Mouse (Mus musculus): ENCODE measurements around the gene Ugt1a2. TPM values are rescaled to one million over a fixed set of nuclear protein-coding genes. Genes with fewer than 3 reads are reported as not detected.

Gene Ugt1a2
- polyA plus RNA-seq, 1 experiment from 2014 or later, result not detected

GRCm38 (mm10) chr1:88215466-88216380 is 15.3 kb downstream of the Ugt1a2 start:
- Histone ChIP-seq H3K4me2 (ENCODE audit: low read length) (no peak overlapping the region), H3K9me3 (replicated peaks; ENCODE audit: control insufficient read depth, low read length) (peaks cover 48% of the 10 kb centered on the region), H3K27me3 (replicated peaks; ENCODE audit: control insufficient read depth, insufficient read depth, low read length) (no peaks in the 10 kb centered on the region), H3K36me3 (ENCODE audit: control insufficient read depth, insufficient read depth, low read length) (no peaks in the 10 kb centered on the region), H3K9ac (ENCODE audit: low read length) (no peak overlapping the region), H3K4me1 (ENCODE audit: control insufficient read depth, insufficient read depth, low read length) (no peaks in the 10 kb centered on the region), H3K27ac (ENCODE audit: low read depth, low read length) (no peak overlapping the region), H3K4me3 (ENCODE audit: low read depth, low read length) (no peak overlapping the region)
- DNase-seq (ENCODE audit: low spot score) (peak; percentile 5), ATAC-seq (no peak)
- WGBS, result 72% methylated on average over 10 of the region's 10 CpGs

GRCm38 (mm10) chr1:88216551-88216950 is 16.1 kb downstream of the Ugt1a2 start:
- WGBS, result 57% methylated on average over 2 of the region's 2 CpGs
- H3K4me3 ChIP-seq (ENCODE audit: low read depth, low read length), result no peak overlapping the region
- H3K27me3 ChIP-seq (replicated peaks; ENCODE audit: control insufficient read depth, insufficient read depth, low read length), result no peaks in the 10 kb centered on the region
- H3K9ac ChIP-seq (ENCODE audit: low read length), result no peak overlapping the region
- H3K4me1 ChIP-seq (ENCODE audit: control insufficient read depth, insufficient read depth, low read length), result no peaks in the 10 kb centered on the region
- H3K9me3 ChIP-seq (replicated peaks; ENCODE audit: control insufficient read depth, low read length), result peaks cover 45% of the 10 kb centered on the region
- DNase-seq (ENCODE audit: low spot score) (peak; percentile 2), ATAC-seq (no peak)
- no peak overlapping the region for H3K27ac ChIP-seq (ENCODE audit: low read depth, low read length)
- no peaks in the 10 kb centered on the region for H3K36me3 ChIP-seq (ENCODE audit: control insufficient read depth, insufficient read depth, low read length)
- H3K4me2 ChIP-seq (ENCODE audit: low read length), result no peak overlapping the region

- Histone ChIP-seq H3K27me3 (replicated peaks; ENCODE audit: control insufficient read depth, insufficient read depth, low read length) (no peaks in the 10 kb centered on the region), H3K4me1 (ENCODE audit: control insufficient read depth, insufficient read depth, low read length) (no peaks in the 10 kb centered on the region), H3K4me3 (ENCODE audit: low read depth, low read length) (no peak overlapping the region), H3K9ac (ENCODE audit: low read length) (no peak overlapping the region), H3K4me2 (ENCODE audit: low read length) (no peak overlapping the region), H3K27ac (ENCODE audit: low read depth, low read length) (no peak overlapping the region), H3K9me3 (replicated peaks; ENCODE audit: control insufficient read depth, low read length) (peaks cover 41% of the 10 kb centered on the region), H3K36me3 (ENCODE audit: control insufficient read depth, insufficient read depth, low read length) (no peaks in the 10 kb centered on the region)
- no peak for ATAC-seq
- 64% methylated on average over 2 of the region's 2 CpGs for WGBS
- no peak for DNase-seq (ENCODE audit: low spot score)
These were observed 16.7 kb downstream of the Ugt1a2 start for GRCm38 (mm10) chr1:88217144-88217543.

- H3K4me1 ChIP-seq (ENCODE audit: control insufficient read depth, insufficient read depth, low read length), result no peaks in the 10 kb centered on the region
- H3K27ac ChIP-seq (ENCODE audit: low read depth, low read length), result no peak overlapping the region
- H3K36me3 ChIP-seq (ENCODE audit: control insufficient read depth, insufficient read depth, low read length), result no peaks in the 10 kb centered on the region
- no peak overlapping the region for H3K4me2 ChIP-seq (ENCODE audit: low read length)
- no peak overlapping the region for H3K9ac ChIP-seq (ENCODE audit: low read length)
- WGBS, result 43% methylated on average over 3 of the region's 3 CpGs
- no peak overlapping the region for H3K4me3 ChIP-seq (ENCODE audit: low read depth, low read length)
- H3K27me3 ChIP-seq (replicated peaks; ENCODE audit: control insufficient read depth, insufficient read depth, low read length), result no peaks in the 10 kb centered on the region
- ATAC-seq (no peak), DNase-seq (ENCODE audit: low spot score) (peak; percentile 1)
- H3K9me3 ChIP-seq (replicated peaks; ENCODE audit: control insufficient read depth, low read length), result peaks cover 39% of the 10 kb centered on the region
These were observed 17.2 kb downstream of the Ugt1a2 start for GRCm38 (mm10) chr1:88217576-88217975.

- no peaks in the 10 kb centered on the region for H3K27me3 ChIP-seq (replicated peaks; ENCODE audit: control insufficient read depth, insufficient read depth, low read length)
- no peak for DNase-seq (ENCODE audit: low spot score)
These were observed 17.6 kb downstream of the Ugt1a2 start for GRCm38 (mm10) chr1:88218051-88218450.

GRCm38 (mm10) chr1:88218591-88218990 is 18.2 kb downstream of the Ugt1a2 start:
- Histone ChIP-seq H3K4me3 (ENCODE audit: low read depth, low read length) (no peak overlapping the region), H3K9ac (ENCODE audit: low read length) (no peak overlapping the region), H3K4me1 (ENCODE audit: control insufficient read depth, insufficient read depth, low read length) (no peaks in the 10 kb centered on the region), H3K9me3 (replicated peaks; ENCODE audit: control insufficient read depth, low read length) (peaks cover 29% of the 10 kb centered on the region), H3K27ac (ENCODE audit: low read depth, low read length) (no peak overlapping the region), H3K27me3 (replicated peaks; ENCODE audit: control insufficient read depth, insufficient read depth, low read length) (no peaks in the 10 kb centered on the region), H3K4me2 (ENCODE audit: low read length) (no peak overlapping the region), H3K36me3 (ENCODE audit: control insufficient read depth, insufficient read depth, low read length) (no peaks in the 10 kb centered on the region)
- ATAC-seq, result no peak
- DNase-seq (ENCODE audit: low spot score), result no peak
- WGBS, result 52% methylated on average over 4 of the region's 4 CpGs

More at GRCm38 (mm10) chr1:88218051-88218450, 17.6 kb downstream of the Ugt1a2 start:
- Histone ChIP-seq H3K4me2 (ENCODE audit: low read length) (no peak overlapping the region), H3K9me3 (replicated peaks; ENCODE audit: control insufficient read depth, low read length) (peaks cover 34% of the 10 kb centered on the region), H3K4me1 (ENCODE audit: control insufficient read depth, insufficient read depth, low read length) (no peaks in the 10 kb centered on the region), H3K4me3 (ENCODE audit: low read depth, low read length) (no peak overlapping the region), H3K9ac (ENCODE audit: low read length) (no peak overlapping the region), H3K27ac (ENCODE audit: low read depth, low read length) (no peak overlapping the region), H3K36me3 (ENCODE audit: control insufficient read depth, insufficient read depth, low read length) (no peaks in the 10 kb centered on the region)
- 72% methylated on average over 9 of the region's 9 CpGs for WGBS
- ATAC-seq, result no peak

- no peak for DNase-seq (ENCODE audit: low spot score)
- Histone ChIP-seq H3K4me1 (ENCODE audit: control insufficient read depth, insufficient read depth, low read length) (no peaks in the 10 kb centered on the region), H3K27me3 (replicated peaks; ENCODE audit: control insufficient read depth, insufficient read depth, low read length) (no peaks in the 10 kb centered on the region), H3K9me3 (replicated peaks; ENCODE audit: control insufficient read depth, low read length) (peaks cover 24% of the 10 kb centered on the region), H3K4me2 (ENCODE audit: low read length) (no peak overlapping the region), H3K36me3 (ENCODE audit: control insufficient read depth, insufficient read depth, low read length) (no peaks in the 10 kb centered on the region), H3K27ac (ENCODE audit: low read depth, low read length) (no peak overlapping the region), H3K9ac (ENCODE audit: low read length) (no peak overlapping the region), H3K4me3 (ENCODE audit: low read depth, low read length) (no peak overlapping the region)
- ATAC-seq, result no peak
- 27% methylated on average over 1 of the region's 1 CpGs for WGBS
These were observed 18.7 kb downstream of the Ugt1a2 start for GRCm38 (mm10) chr1:88219054-88219453.

- no peaks in the 10 kb centered on the region for H3K27me3 ChIP-seq (replicated peaks; ENCODE audit: control insufficient read depth, insufficient read depth, low read length)
- ATAC-seq, result no peak
- H3K9me3 ChIP-seq (replicated peaks; ENCODE audit: control insufficient read depth, low read length), result peaks cover 14% of the 10 kb centered on the region
- DNase-seq (ENCODE audit: low spot score), result no peak
- H3K36me3 ChIP-seq (ENCODE audit: control insufficient read depth, insufficient read depth, low read length), result no peaks in the 10 kb centered on the region
- no peak overlapping the region for H3K4me2 ChIP-seq (ENCODE audit: low read length)
- H3K4me1 ChIP-seq (ENCODE audit: control insufficient read depth, insufficient read depth, low read length), result no peaks in the 10 kb centered on the region
- no peak overlapping the region for H3K27ac ChIP-seq (ENCODE audit: low read depth, low read length)
- H3K9ac ChIP-seq (ENCODE audit: low read length), result no peak overlapping the region
- H3K4me3 ChIP-seq (ENCODE audit: low read depth, low read length), result no peak overlapping the region
These were observed 19.9 kb downstream of the Ugt1a2 start for GRCm38 (mm10) chr1:88220336-88220735.

GRCm38 (mm10) chr1:88222216-88222615 is 21.8 kb downstream of the Ugt1a2 start:
- ATAC-seq (no peak), DNase-seq (ENCODE audit: low spot score) (no peak)
- peaks cover 24% of the 10 kb centered on the region for H3K9me3 ChIP-seq (replicated peaks; ENCODE audit: control insufficient read depth, low read length)
- no peak overlapping the region for H3K4me2 ChIP-seq (ENCODE audit: low read length)
- WGBS, result 52% methylated on average over 2 of the region's 2 CpGs
- no peaks in the 10 kb centered on the region for H3K27me3 ChIP-seq (replicated peaks; ENCODE audit: control insufficient read depth, insufficient read depth, low read length)
- H3K4me3 ChIP-seq (ENCODE audit: low read depth, low read length), result no peak overlapping the region
- H3K4me1 ChIP-seq (ENCODE audit: control insufficient read depth, insufficient read depth, low read length), result no peaks in the 10 kb centered on the region
- H3K36me3 ChIP-seq (ENCODE audit: control insufficient read depth, insufficient read depth, low read length), result no peaks in the 10 kb centered on the region
- no peak overlapping the region for H3K9ac ChIP-seq (ENCODE audit: low read length)
- H3K27ac ChIP-seq (ENCODE audit: low read depth, low read length), result no peak overlapping the region
